Mouse (Mus musculus): ENCODE results near the gene Kcnj1. TPM values are rescaled to one million over a fixed set of nuclear protein-coding genes. Genes with fewer than 3 reads are reported as not detected.

Kcnj1 gene
- 666 TPM for polyA plus RNA-seq (2014; fragmentation: Illumina TruSeq; extraction: RNeasy Lipid Tissue Mini Kit (QIAGEN cat#74804); ENCODE audit: low read depth, low replicate concordance)

DNA sequence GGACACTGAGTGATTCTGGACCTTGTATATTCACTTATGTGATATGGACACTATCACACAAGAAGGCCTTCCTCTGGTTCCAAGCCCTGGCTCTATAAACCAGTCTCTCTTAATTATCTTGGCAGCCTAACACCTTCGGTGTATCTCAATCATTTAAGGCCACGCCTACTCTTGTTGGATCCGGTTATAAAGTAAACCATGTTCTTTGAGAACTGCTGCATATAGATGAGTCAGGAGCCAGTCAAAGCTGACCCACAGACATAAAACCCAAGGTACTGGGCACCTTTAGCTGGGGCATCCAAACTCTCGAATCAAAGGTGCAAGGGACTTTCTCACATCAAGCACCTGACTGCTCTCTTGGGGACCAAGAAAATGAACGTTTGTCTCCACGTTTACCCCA lies at the start of gene Kcnj1:
Gene Kcnj1, plus strand, starts transcription at position 292 of the 400 bp plus-strand sequence.

DNA sequence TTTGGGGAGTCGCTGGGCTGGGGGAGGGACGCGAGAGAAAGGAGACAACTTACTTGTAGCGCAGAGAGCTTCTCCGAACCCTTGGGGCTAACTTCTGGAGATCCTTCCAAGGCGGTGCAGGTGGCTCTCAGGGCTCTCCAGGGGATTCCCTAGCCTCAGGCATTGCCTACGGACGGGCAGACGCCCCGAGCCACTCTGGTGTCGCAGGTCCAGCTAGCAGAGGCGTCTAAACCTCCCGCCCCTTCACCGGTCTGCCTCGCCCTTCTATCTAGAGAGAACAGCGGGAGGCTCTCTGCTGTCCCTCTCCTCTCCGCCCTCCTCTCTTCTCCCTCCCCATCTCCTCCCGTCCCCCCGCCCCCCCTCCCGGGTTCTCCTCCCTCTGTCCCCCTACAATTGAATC lies 28.2 kb upstream of the Kcnj1 start, which contains the start of gene Kcnj5:
Gene Kcnj5, minus strand, starts transcription at position 300 of the 400 bp plus-strand sequence.

Other genes starting within 250 kb of the Kcnj1 start
- 1.1 TPM for gene Kcnj5, start 28.1 kb upstream of the Kcnj1 start, polyA plus RNA-seq (2014; fragmentation: Illumina TruSeq; extraction: RNeasy Lipid Tissue Mini Kit (QIAGEN cat#74804); ENCODE audit: low read depth, low replicate concordance)
- 7.6 TPM for gene Fli1, start 170.4 kb downstream of the Kcnj1 start, polyA plus RNA-seq (2014; fragmentation: Illumina TruSeq; extraction: RNeasy Lipid Tissue Mini Kit (QIAGEN cat#74804); ENCODE audit: low read depth, low replicate concordance)

All from kidney, adult 10 weeks (tissue).